Mouse (Mus musculus): ENCODE measurements around the gene Olfr1208. TPM values are rescaled to one million over a fixed set of nuclear protein-coding genes. Genes with fewer than 3 reads are reported as not detected.

The Olfr1208 gene
- not detected in 4 replicates for total RNA-seq (2023)

GRCm38 (mm10) chr2:88902211-88902610 lies at the start of gene Olfr1208:
Gene Olfr1208 (minus strand): TSS chr2:88902311.

GRCm38 (mm10) chr2:88938011-88938410 lies 35.9 kb upstream of the Olfr1208 start, which contains the start of gene Olfr1211:
Gene Olfr1211 (minus strand): TSS chr2:88938111.

GRCm38 (mm10) chr2:88915057-88915456 lies 12.9 kb upstream of the Olfr1208 start, which contains the start of gene Olfr1209:
Gene Olfr1209 (minus strand): TSS chr2:88915157.

GRCm38 (mm10) chr2:88862931-88863330 lies 39.2 kb downstream of the Olfr1208 start, which contains the start of gene Olfr1206:
Gene Olfr1206 (plus strand): TSS chr2:88863231.

GRCm38 (mm10) chr2:88848992-88849391 lies 53.1 kb downstream of the Olfr1208 start, which contains the start of gene Olfr1204:
Gene Olfr1204 (plus strand): TSS chr2:88849292.

Other genes with a start within 250 kb of the Olfr1208 start
- gene Olfr1193, start 226.7 kb downstream of the Olfr1208 start, total RNA-seq (2023): not detected in 4 replicates
- not detected in 4 replicates for gene Olfr1195, start 213.1 kb downstream of the Olfr1208 start, total RNA-seq (2023)
- not detected in 4 replicates for gene Olfr1196, start 197.7 kb downstream of the Olfr1208 start, total RNA-seq (2023)
- gene Olfr1197, start 169.9 kb downstream of the Olfr1208 start, total RNA-seq (2023): not detected in 4 replicates
- gene Olfr1198, start 150.9 kb downstream of the Olfr1208 start, total RNA-seq (2023): not detected in 4 replicates
- gene Olfr1199, start 141.8 kb downstream of the Olfr1208 start, total RNA-seq (2023): not detected in 4 replicates
- gene Olfr1200, start 131.8 kb downstream of the Olfr1208 start, total RNA-seq (2023): not detected in 4 replicates
- gene Olfr1201, start 109.3 kb downstream of the Olfr1208 start, total RNA-seq (2023): not detected in 4 replicates
- gene Olfr1202, start 87.8 kb downstream of the Olfr1208 start, total RNA-seq (2023): not detected in 4 replicates
- gene Olfr1205, start 72.6 kb downstream of the Olfr1208 start, total RNA-seq (2023): not detected in 4 replicates
- gene Olfr1204, start 53.0 kb downstream of the Olfr1208 start, total RNA-seq (2023): not detected in 4 replicates
- not detected in 4 replicates for gene Olfr1206, start 39.1 kb downstream of the Olfr1208 start, total RNA-seq (2023)
- not detected in 4 replicates for gene Olfr1209, start 12.8 kb upstream of the Olfr1208 start, total RNA-seq (2023)
- gene Olfr1211, start 35.8 kb upstream of the Olfr1208 start, total RNA-seq (2023): not detected in 4 replicates
- not detected in 4 replicates for gene Olfr1212, start 51.7 kb upstream of the Olfr1208 start, total RNA-seq (2023)
- gene Gm13762, start 78.0 kb upstream of the Olfr1208 start, total RNA-seq (2023): not detected in 4 replicates
- gene Olfr1214, start 90.3 kb upstream of the Olfr1208 start, total RNA-seq (2023): not detected in 4 replicates
- gene Olfr1215, start 104.7 kb upstream of the Olfr1208 start, total RNA-seq (2023): not detected in 4 replicates
- gene Olfr1216, start 116.0 kb upstream of the Olfr1208 start, total RNA-seq (2023): not detected in 4 replicates
- gene Olfr1217, start 129.8 kb upstream of the Olfr1208 start, total RNA-seq (2023): not detected in 4 replicates
- not detected in 4 replicates for gene Olfr1218, start 158.9 kb upstream of the Olfr1208 start, total RNA-seq (2023)
- not detected in 4 replicates for gene Olfr1219, start 181.2 kb upstream of the Olfr1208 start, total RNA-seq (2023)
- gene Olfr1220, start 204.5 kb upstream of the Olfr1208 start, total RNA-seq (2023): not detected in 4 replicates
- not detected in 4 replicates for gene Olfr1221, start 215.0 kb upstream of the Olfr1208 start, total RNA-seq (2023)
- gene Olfr1222, start 230.7 kb upstream of the Olfr1208 start, total RNA-seq (2023): not detected in 4 replicates
- gene Olfr1223, start 249.2 kb upstream of the Olfr1208 start, total RNA-seq (2023): not detected in 4 replicates